Mouse (Mus musculus): ENCODE results near the gene Nsg2. TPM values are rescaled to one million over a fixed set of nuclear protein-coding genes. Genes with fewer than 3 reads are reported as not detected.
"Not testable (repeated sequence)": the region's sequence is repeated elsewhere in the genome, so short reads cannot be mapped to it uniquely, and the experiment has no call there.

The Nsg2 gene
- polyA plus RNA-seq, 1 experiment from 2014 or later, result 44.9 TPM

GRCm38 (mm10) chr11:31981830-31982229, 18.4 kb upstream of the Nsg2 start:
- no peaks in the 10 kb centered on the region for H3K4me1 ChIP-seq (replicated peaks; ENCODE audit: control insufficient read depth, insufficient read depth, low read length)
- 86% methylated on average over 7 of the region's 7 CpGs for WGBS
- no peaks in the 10 kb centered on the region for H3K36me3 ChIP-seq (ENCODE audit: control insufficient read depth, insufficient read depth, low read length)
- no peak for DNase-seq (ENCODE audit: low spot score)
- no peak overlapping the region for H3K9ac ChIP-seq (ENCODE audit: low read depth, low read length)
- H3K27ac ChIP-seq (ENCODE audit: low read depth, low read length), result no peak overlapping the region
- H3K4me3 ChIP-seq (ENCODE audit: low read depth, low read length), result no peak overlapping the region
- no peaks in the 10 kb centered on the region; the same call in 1 of the 2 replicates for H3K9me3 ChIP-seq (ENCODE audit: control insufficient read depth, low read length)
- H3K4me2 ChIP-seq (replicated peaks; ENCODE audit: low read depth, low read length), result no peak overlapping the region
- ATAC-seq (ENCODE audit: low FRiP score), result no peak
- H3K27me3 ChIP-seq (ENCODE audit: control insufficient read depth, insufficient read depth, low read length), result no peaks in the 10 kb centered on the region

DNA sequence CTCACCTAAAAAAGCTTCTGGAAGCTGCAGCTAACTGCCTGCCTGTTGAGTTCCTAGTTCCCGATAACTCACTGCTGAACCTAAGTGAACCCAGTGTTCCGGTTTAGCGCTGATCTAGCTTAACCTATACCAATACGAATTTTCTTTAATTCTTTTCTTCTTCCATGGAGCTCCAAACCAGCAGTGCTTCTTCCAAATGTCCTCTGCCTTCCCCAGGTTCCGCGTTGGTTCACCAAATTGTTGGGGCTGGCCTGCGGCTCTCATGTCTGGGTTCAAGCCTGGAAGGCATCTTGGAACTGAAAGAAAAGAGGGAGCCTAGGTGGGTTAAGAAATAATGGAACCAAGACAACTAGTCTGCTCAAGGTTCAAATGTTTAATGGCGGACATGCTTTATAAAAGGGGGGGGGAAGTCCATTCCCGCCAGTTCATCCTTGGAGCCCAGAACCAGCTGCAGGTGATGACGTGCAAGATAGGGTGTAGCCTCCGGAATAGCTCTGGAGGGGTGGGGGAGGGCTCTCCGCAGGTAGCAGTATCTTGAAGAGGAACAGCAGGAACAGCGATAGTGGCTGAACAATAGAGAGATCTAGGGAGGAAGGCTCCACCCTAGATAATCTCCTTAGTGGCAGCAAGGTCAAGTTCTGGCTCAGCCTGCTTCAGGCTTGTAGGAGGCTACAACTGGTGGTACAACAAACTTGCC, 17.9 kb upstream of the Nsg2 start:
- ATAC-seq (ENCODE audit: low FRiP score); DNase-seq (ENCODE audit: low spot score); H3K9me3 ChIP-seq (ENCODE audit: control insufficient read depth, low read length); H3K27me3 ChIP-seq (ENCODE audit: control insufficient read depth, insufficient read depth, low read length); H3K9ac ChIP-seq (ENCODE audit: low read depth, low read length); H3K27ac ChIP-seq (ENCODE audit: low read depth, low read length); H3K36me3 ChIP-seq (ENCODE audit: control insufficient read depth, insufficient read depth, low read length); H3K4me2 ChIP-seq (replicated peaks; ENCODE audit: low read depth, low read length); H3K4me3 ChIP-seq (ENCODE audit: low read depth, low read length); H3K4me1 ChIP-seq (replicated peaks; ENCODE audit: control insufficient read depth, insufficient read depth, low read length): not testable (repeated sequence)
- 85% methylated on average over 13 of the region's 13 CpGs for WGBS

- no peaks in the 10 kb centered on the region for H3K27me3 ChIP-seq (ENCODE audit: control insufficient read depth, insufficient read depth, low read length)
- H3K27ac ChIP-seq (ENCODE audit: low read depth, low read length), result no peak overlapping the region
- H3K4me2 ChIP-seq (replicated peaks; ENCODE audit: low read depth, low read length), result no peak overlapping the region
- no peaks in the 10 kb centered on the region; the same call in 1 of the 2 replicates for H3K9me3 ChIP-seq (ENCODE audit: control insufficient read depth, low read length)
- no peaks in the 10 kb centered on the region for H3K36me3 ChIP-seq (ENCODE audit: control insufficient read depth, insufficient read depth, low read length)
- H3K4me1 ChIP-seq (replicated peaks; ENCODE audit: control insufficient read depth, insufficient read depth, low read length), result no peaks in the 10 kb centered on the region
- no peak overlapping the region for H3K9ac ChIP-seq (ENCODE audit: low read depth, low read length)
- H3K4me3 ChIP-seq (ENCODE audit: low read depth, low read length), result no peak overlapping the region
- no peak for DNase-seq (ENCODE audit: low spot score)
- no peak for ATAC-seq (ENCODE audit: low FRiP score)
These were observed 17.0 kb upstream of the Nsg2 start for GRCm38 (mm10) chr11:31983249-31983648.

DNA sequence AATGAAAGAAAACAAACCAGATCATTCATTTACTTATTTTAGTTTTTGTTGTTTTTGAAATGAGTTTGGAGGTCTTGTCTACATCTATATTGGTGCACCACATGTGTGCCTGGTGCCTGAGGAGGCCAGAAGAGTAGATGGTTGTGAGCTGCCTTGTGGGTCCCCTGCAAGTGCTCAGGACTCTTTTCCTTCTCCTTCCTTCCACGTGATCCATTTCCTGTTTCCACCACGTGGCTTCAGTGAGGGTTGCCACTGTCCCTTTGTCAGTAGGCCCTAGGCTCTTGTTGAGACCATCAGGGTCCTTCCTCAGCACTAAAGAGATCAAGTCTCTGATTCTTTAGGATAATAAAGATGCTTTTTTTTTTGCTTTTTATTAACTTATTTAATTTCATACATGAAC, 15.5 kb upstream of the Nsg2 start:
- H3K36me3 ChIP-seq (ENCODE audit: control insufficient read depth, insufficient read depth, low read length), result no peaks in the 10 kb centered on the region
- no peaks in the 10 kb centered on the region for H3K9me3 ChIP-seq (ENCODE audit: control insufficient read depth, low read length)
- no peaks in the 10 kb centered on the region for H3K4me1 ChIP-seq (replicated peaks; ENCODE audit: control insufficient read depth, insufficient read depth, low read length)
- H3K4me2 ChIP-seq (replicated peaks; ENCODE audit: low read depth, low read length), result no peak overlapping the region
- no peaks in the 10 kb centered on the region for H3K27me3 ChIP-seq (ENCODE audit: control insufficient read depth, insufficient read depth, low read length)
- H3K4me3 ChIP-seq (ENCODE audit: low read depth, low read length), result no peak overlapping the region
- no peak overlapping the region for H3K9ac ChIP-seq (ENCODE audit: low read depth, low read length)
- no peak for ATAC-seq (ENCODE audit: low FRiP score)
- DNase-seq (ENCODE audit: low spot score), result no peak
- no peak overlapping the region for H3K27ac ChIP-seq (ENCODE audit: low read depth, low read length)
- WGBS, result 67% methylated on average over 2 of the region's 2 CpGs

DNA sequence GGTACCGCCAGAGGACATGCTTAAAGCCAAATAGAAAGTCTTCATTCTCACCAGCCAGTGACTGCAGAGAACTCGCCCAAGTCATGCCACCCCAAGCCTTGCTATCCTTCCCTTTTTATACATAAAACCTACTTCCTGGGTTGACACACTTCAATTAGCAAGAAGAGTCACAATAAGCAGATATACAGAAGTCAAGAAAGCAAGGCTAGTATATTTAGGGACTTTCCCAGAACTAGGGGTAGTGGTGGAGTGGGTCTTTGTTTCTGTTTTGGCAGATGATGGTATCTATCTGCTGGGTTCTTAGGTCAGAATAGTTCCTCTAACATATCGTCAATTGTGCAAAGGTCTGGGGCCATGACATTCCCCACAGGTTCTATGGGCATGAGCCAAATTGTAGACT, 7.7 kb upstream of the Nsg2 start:
- ATAC-seq (ENCODE audit: low FRiP score), result no peak
- H3K9ac ChIP-seq (ENCODE audit: low read depth, low read length), result no peak overlapping the region
- no peaks in the 10 kb centered on the region for H3K36me3 ChIP-seq (ENCODE audit: control insufficient read depth, insufficient read depth, low read length)
- H3K27me3 ChIP-seq (ENCODE audit: control insufficient read depth, insufficient read depth, low read length), result no peaks in the 10 kb centered on the region
- no peak overlapping the region for H3K4me3 ChIP-seq (ENCODE audit: low read depth, low read length)
- H3K9me3 ChIP-seq (ENCODE audit: control insufficient read depth, low read length), result no peaks in the 10 kb centered on the region
- DNase-seq (ENCODE audit: low spot score), result no peak
- no peak overlapping the region for H3K27ac ChIP-seq (ENCODE audit: low read depth, low read length)
- H3K4me1 ChIP-seq (replicated peaks; ENCODE audit: control insufficient read depth, insufficient read depth, low read length), result no peaks in the 10 kb centered on the region
- no peak overlapping the region for H3K4me2 ChIP-seq (replicated peaks; ENCODE audit: low read depth, low read length)
- 86% methylated on average over 3 of the region's 3 CpGs for WGBS

DNA sequence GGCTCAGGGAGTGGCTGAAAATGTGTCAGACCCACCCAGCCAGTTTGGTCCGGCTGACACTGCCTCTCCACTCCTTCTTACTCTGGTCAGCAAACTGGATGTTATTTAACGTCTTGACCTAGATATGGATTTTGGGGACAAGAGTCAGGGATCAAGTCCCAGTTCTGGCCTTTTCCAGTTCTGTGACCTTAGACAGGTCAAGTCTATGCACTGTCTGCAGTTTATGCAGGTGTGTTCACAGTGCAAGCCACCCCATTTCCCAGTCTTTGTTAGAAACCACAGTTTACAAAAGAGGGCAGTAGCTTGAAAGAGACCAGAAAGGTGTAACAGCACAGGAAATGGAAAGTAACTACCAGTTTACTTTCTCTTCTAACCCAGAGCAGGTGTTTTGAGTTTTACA, 547 bp upstream of the Nsg2 start:
- Histone ChIP-seq H3K4me2 (replicated peaks; ENCODE audit: low read depth, low read length) (no peak overlapping the region), H3K36me3 (ENCODE audit: control insufficient read depth, insufficient read depth, low read length) (0 out of 2 replicates have a peak, but pooled peaks cover 2% of the 10 kb centered on the region), H3K9ac (ENCODE audit: low read depth, low read length) (no peak overlapping the region), H3K27me3 (ENCODE audit: control insufficient read depth, insufficient read depth, low read length) (no peaks in the 10 kb centered on the region), H3K4me1 (replicated peaks; ENCODE audit: control insufficient read depth, insufficient read depth, low read length) (peaks cover 4% of the 10 kb centered on the region; the same call in 1 of the 2 replicates), H3K27ac (ENCODE audit: low read depth, low read length) (no peak overlapping the region), H3K4me3 (ENCODE audit: low read depth, low read length) (no peak overlapping the region), H3K9me3 (ENCODE audit: control insufficient read depth, low read length) (no peaks in the 10 kb centered on the region)
- 50% methylated on average over 2 of the region's 2 CpGs for WGBS
- ATAC-seq (ENCODE audit: low FRiP score) (no peak), DNase-seq (ENCODE audit: low spot score) (no peak)

GRCm38 (mm10) chr11:32001181-32001910, 1.1 kb downstream of the Nsg2 start:
- Histone ChIP-seq H3K27ac (ENCODE audit: low read depth, low read length) (peak overlapping the region; percentile 94), H3K9ac (ENCODE audit: low read depth, low read length) (peak overlapping the region; percentile 75), H3K4me2 (replicated peaks; ENCODE audit: low read depth, low read length) (peak overlapping the region; percentile 49), H3K36me3 (ENCODE audit: control insufficient read depth, insufficient read depth, low read length) (peaks cover 11% of the 10 kb centered on the region), H3K9me3 (ENCODE audit: control insufficient read depth, low read length) (no peaks in the 10 kb centered on the region), H3K4me1 (replicated peaks; ENCODE audit: control insufficient read depth, insufficient read depth, low read length) (peaks cover 4% of the 10 kb centered on the region; the same call in 1 of the 2 replicates), H3K4me3 (ENCODE audit: low read depth, low read length) (peak overlapping the region; percentile 41), H3K27me3 (ENCODE audit: control insufficient read depth, insufficient read depth, low read length) (no peaks in the 10 kb centered on the region)
- peak; percentile 58 for DNase-seq (ENCODE audit: low spot score)
- ATAC-seq (ENCODE audit: low FRiP score), result peak; percentile 28; the same call in 1 of the 2 replicates
- WGBS, result 1% methylated on average over 11 of the region's 11 CpGs

DNA sequence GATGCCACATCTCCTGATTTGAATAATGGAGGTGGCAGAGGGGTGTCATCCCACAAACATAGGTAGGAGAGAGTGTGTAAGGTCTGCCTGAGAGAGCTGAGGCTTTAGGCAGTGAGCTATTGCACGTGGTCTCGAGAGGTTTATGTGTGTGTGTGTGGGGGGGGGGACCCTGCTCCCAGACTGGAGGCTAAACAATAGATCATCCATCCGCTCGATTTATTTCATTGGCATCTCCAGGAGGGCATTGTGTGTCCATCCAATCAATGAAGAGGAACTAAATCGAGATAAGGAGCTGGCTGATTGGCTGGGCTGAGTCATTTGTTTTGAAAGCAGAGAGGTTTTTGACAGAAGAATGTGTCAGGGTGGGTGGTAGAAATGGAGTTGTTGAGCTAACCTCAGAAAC, 2.4 kb downstream of the Nsg2 start:
- peaks cover 4% of the 10 kb centered on the region; the same call in 1 of the 2 replicates for H3K9me3 ChIP-seq (ENCODE audit: control insufficient read depth, low read length)
- DNase-seq (ENCODE audit: low spot score) (peak; percentile 77), ATAC-seq (ENCODE audit: low FRiP score) (peak; percentile 90)
- peaks cover 20% of the 10 kb centered on the region for H3K36me3 ChIP-seq (ENCODE audit: control insufficient read depth, insufficient read depth, low read length)
- H3K27ac ChIP-seq (ENCODE audit: low read depth, low read length), result peak overlapping the region; percentile 94
- WGBS, result 1% methylated on average over 5 of the region's 5 CpGs
- H3K4me1 ChIP-seq (replicated peaks; ENCODE audit: control insufficient read depth, insufficient read depth, low read length), result peaks cover 4% of the 10 kb centered on the region; the same call in 1 of the 2 replicates
- H3K27me3 ChIP-seq (ENCODE audit: control insufficient read depth, insufficient read depth, low read length), result no peaks in the 10 kb centered on the region
- H3K4me2 ChIP-seq (replicated peaks; ENCODE audit: low read depth, low read length), result peak overlapping the region; percentile 49
- H3K4me3 ChIP-seq (ENCODE audit: low read depth, low read length), result peak overlapping the region; percentile 41
- H3K9ac ChIP-seq (ENCODE audit: low read depth, low read length), result peak overlapping the region; percentile 75

- 81% methylated on average over 3 of the region's 3 CpGs for WGBS
- H3K36me3 ChIP-seq (ENCODE audit: control insufficient read depth, insufficient read depth, low read length), result peaks cover 20% of the 10 kb centered on the region
- not testable (repeated sequence) for ATAC-seq (ENCODE audit: low FRiP score); H3K9ac ChIP-seq (ENCODE audit: low read depth, low read length); H3K27ac ChIP-seq (ENCODE audit: low read depth, low read length); H3K9me3 ChIP-seq (ENCODE audit: control insufficient read depth, low read length); H3K27me3 ChIP-seq (ENCODE audit: control insufficient read depth, insufficient read depth, low read length); H3K4me3 ChIP-seq (ENCODE audit: low read depth, low read length); H3K4me2 ChIP-seq (replicated peaks; ENCODE audit: low read depth, low read length); H3K4me1 ChIP-seq (replicated peaks; ENCODE audit: control insufficient read depth, insufficient read depth, low read length); DNase-seq (ENCODE audit: low spot score)
These were observed 7.8 kb downstream of the Nsg2 start for GRCm38 (mm10) chr11:32008049-32008448.

Data from hindbrain, embryonic 11.5 days (tissue).